Mouse (Mus musculus): ENCODE results near the gene Cryzl2.

The Cryzl2 gene

GRCm38 (mm10) chr1:157458421-157459208 lies at the start of gene Cryzl2:
Cryzl2 (plus strand) TSS chr1:157458577.
- peak; percentile 66 to 84 for DNase-seq (ENCODE audit: low spot score in 2 of 2)

- no peak for DNase-seq (ENCODE audit: low spot score in 2 of 2)
Measured at GRCm38 (mm10) chr1:157409648-157410047, 48.7 kb upstream of the Cryzl2 start.

- DNase-seq (ENCODE audit: low spot score in 2 of 2) = no peak
Measured at GRCm38 (mm10) chr1:157410937-157411336, 47.4 kb upstream of the Cryzl2 start.

GRCm38 (mm10) chr1:157411341-157411710 lies 47.1 kb upstream of the Cryzl2 start:
- DNase-seq (ENCODE audit: low spot score in 2 of 2) = no peak

- peak; percentile 64 to 70 for DNase-seq (ENCODE audit: low spot score in 2 of 2)
Measured at GRCm38 (mm10) chr1:157411711-157412380, 46.5 kb upstream of the Cryzl2 start.

- DNase-seq (ENCODE audit: low spot score in 2 of 2) = peak; percentile 92 to 94
Measured at GRCm38 (mm10) chr1:157412454-157413369, 45.7 kb upstream of the Cryzl2 start, which contains the start of gene Rasal2. Rasal2 (minus strand) TSS chr1:157412595.

GRCm38 (mm10) chr1:157415771-157416170 lies 42.6 kb upstream of the Cryzl2 start:
- DNase-seq (ENCODE audit: low spot score in 2 of 2) = no peak

GRCm38 (mm10) chr1:157416628-157417027 lies 41.7 kb upstream of the Cryzl2 start:
- DNase-seq (ENCODE audit: low spot score in 2 of 2) = no peak

- no peak for DNase-seq (ENCODE audit: low spot score in 2 of 2)
Measured at GRCm38 (mm10) chr1:157417414-157417813, 41.0 kb upstream of the Cryzl2 start.

- no peak for DNase-seq (ENCODE audit: low spot score in 2 of 2)
Measured at GRCm38 (mm10) chr1:157417861-157418260, 40.5 kb upstream of the Cryzl2 start.

- DNase-seq (ENCODE audit: low spot score in 2 of 2) = no peak
Measured at GRCm38 (mm10) chr1:157425741-157426427, 32.5 kb upstream of the Cryzl2 start.

- DNase-seq (ENCODE audit: low spot score in 2 of 2) = no peak
Measured at GRCm38 (mm10) chr1:157426933-157427332, 31.4 kb upstream of the Cryzl2 start.

- DNase-seq (ENCODE audit: low spot score in 2 of 2) = no peak
Measured at GRCm38 (mm10) chr1:157427604-157428003, 30.8 kb upstream of the Cryzl2 start.

- no peak for DNase-seq (ENCODE audit: low spot score in 2 of 2)
Measured at GRCm38 (mm10) chr1:157428366-157428765, 30.0 kb upstream of the Cryzl2 start.

GRCm38 (mm10) chr1:157433316-157433715 lies 25.1 kb upstream of the Cryzl2 start:
- no peak for DNase-seq (ENCODE audit: low spot score in 2 of 2)

GRCm38 (mm10) chr1:157434404-157434803 lies 24.0 kb upstream of the Cryzl2 start:
- DNase-seq (ENCODE audit: low spot score in 2 of 2) = no peak

GRCm38 (mm10) chr1:157435926-157436325 lies 22.5 kb upstream of the Cryzl2 start:
- DNase-seq (ENCODE audit: low spot score in 2 of 2) = no peak

- no peak for DNase-seq (ENCODE audit: low spot score in 2 of 2)
Measured at GRCm38 (mm10) chr1:157438290-157438689, 20.1 kb upstream of the Cryzl2 start.

GRCm38 (mm10) chr1:157439101-157439500 lies 19.3 kb upstream of the Cryzl2 start:
- no peak for DNase-seq (ENCODE audit: low spot score in 2 of 2)

GRCm38 (mm10) chr1:157439973-157440641 lies 18.3 kb upstream of the Cryzl2 start:
- no peak for DNase-seq (ENCODE audit: low spot score in 2 of 2)
